Mouse (Mus musculus) retina, adult 2 months (tissue): ENCODE data around the gene Arhgap8.

Experiments
- DNase-seq: peaks from one replicate; pipeline ENCODE4 v3.0.0-alpha.2; 2012; ENCODE audit warnings: low read depth, low spot score

Arhgap8 gene

GRCm38 (mm10) chr15:84719791-84720190 is at the start of gene Arhgap8:
Arhgap8 (plus strand) TSS chr15:84720052.
- no peak for DNase-seq

GRCm38 (mm10) chr15:84670657-84671055 is 49.2 kb upstream of the Arhgap8 start:
- no peak for DNase-seq

GRCm38 (mm10) chr15:84671401-84672307 is 48.2 kb upstream of the Arhgap8 start:
- no peak for DNase-seq

GRCm38 (mm10) chr15:84672308-84672615 is 47.6 kb upstream of the Arhgap8 start:
- DNase-seq: no peak

- DNase-seq: no peak
These were observed 47.2 kb upstream of the Arhgap8 start for GRCm38 (mm10) chr15:84672616-84673015.

GRCm38 (mm10) chr15:84674329-84675067 is 45.4 kb upstream of the Arhgap8 start:
- no peak for DNase-seq

GRCm38 (mm10) chr15:84675317-84675716 is 44.5 kb upstream of the Arhgap8 start:
- no peak for DNase-seq

GRCm38 (mm10) chr15:84677943-84678342 is 41.9 kb upstream of the Arhgap8 start:
- DNase-seq: no peak

GRCm38 (mm10) chr15:84679090-84679489 is 40.8 kb upstream of the Arhgap8 start:
- no peak for DNase-seq

- no peak for DNase-seq
These were observed 40.1 kb upstream of the Arhgap8 start for GRCm38 (mm10) chr15:84679794-84680193.

GRCm38 (mm10) chr15:84680545-84681454 is 39.1 kb upstream of the Arhgap8 start:
- no peak for DNase-seq

- DNase-seq: no peak
These were observed 38.2 kb upstream of the Arhgap8 start for GRCm38 (mm10) chr15:84681455-84682193.

GRCm38 (mm10) chr15:84682206-84682605 is 37.6 kb upstream of the Arhgap8 start:
- DNase-seq: no peak

GRCm38 (mm10) chr15:84682821-84683220 is 37.0 kb upstream of the Arhgap8 start:
- DNase-seq: no peak

GRCm38 (mm10) chr15:84684520-84684919 is 35.3 kb upstream of the Arhgap8 start:
- DNase-seq: no peak

- DNase-seq: no peak
These were observed 34.4 kb upstream of the Arhgap8 start for GRCm38 (mm10) chr15:84685417-84685816.

- no peak for DNase-seq
These were observed 31.9 kb upstream of the Arhgap8 start for GRCm38 (mm10) chr15:84687904-84688303.

GRCm38 (mm10) chr15:84689356-84689755 is 30.5 kb upstream of the Arhgap8 start:
- DNase-seq: no peak

- DNase-seq: no peak
These were observed 28.3 kb upstream of the Arhgap8 start for GRCm38 (mm10) chr15:84691513-84691912.

- DNase-seq: no peak
These were observed 27.2 kb upstream of the Arhgap8 start for GRCm38 (mm10) chr15:84692645-84693044.

- no peak for DNase-seq
These were observed 23.8 kb upstream of the Arhgap8 start for GRCm38 (mm10) chr15:84696021-84696420.
